Mouse (Mus musculus) embryonic facial prominence, embryonic 11.5 days (tissue): ENCODE measurements around the gene Nhlrc1. TPM values are rescaled to one million over a fixed set of nuclear protein-coding genes. Genes with fewer than 3 reads are reported as not detected.

Experiments used
- ATAC-seq: fragments of 200-750 bp; cut with Nextera tagmentation; replicated peaks from 2 replicates; pipeline ENCODE4 v1.8.0; 2017; ENCODE audit warnings: low read depth; ENCODE audit not compliant: insufficient number of reproducible peaks, low FRiP score, low TSS enrichment
- DNase-seq: peaks from one replicate; pipeline ENCODE4 v3.0.0-alpha.2; 2015; ENCODE audit warnings: low spot score
- H3K27ac ChIP-seq: fragments of 300-500 bp; sonication (generic); replicated peaks from 2 replicates; pipeline ENCODE4 v1.5.1; 2014; ENCODE audit warnings: mild to moderate bottlenecking, low read depth, low read length, control low read depth
- H3K27me3 ChIP-seq: fragments of 300-500 bp; sonication (generic); 2 replicates; pipeline ENCODE4 v1.6.1; 2014; ENCODE audit warnings: mild to moderate bottlenecking, low read length, moderate library complexity, mixed read lengths; ENCODE audit not compliant: control insufficient read depth, insufficient read depth
- H3K36me3 ChIP-seq: fragments of 300-500 bp; sonication (generic); replicated peaks from 2 replicates; pipeline ENCODE4 v1.6.1; 2014; ENCODE audit warnings: low read depth, mild to moderate bottlenecking, low read length, moderate library complexity, mixed read lengths; ENCODE audit not compliant: control insufficient read depth, insufficient read depth
- H3K4me1 ChIP-seq: fragments of 300-500 bp; sonication (generic); 2 replicates; pipeline ENCODE4 v1.6.1; 2014; ENCODE audit warnings: low read length, mixed read lengths; ENCODE audit not compliant: control insufficient read depth, insufficient read depth
- H3K4me2 ChIP-seq: fragments of 300-500 bp; sonication (generic); 2 replicates; pipeline ENCODE4 v1.6.1; 2014; ENCODE audit warnings: low read depth, mild to moderate bottlenecking, control low read depth, low read length, moderate library complexity
- H3K4me3 ChIP-seq: fragments of 300-500 bp; sonication (generic); 2 replicates; pipeline ENCODE4 v1.5.1; 2014; ENCODE audit warnings: low read depth, low read length, control low read depth
- H3K9ac ChIP-seq: fragments of 300-500 bp; sonication (generic); replicated peaks from 2 replicates; pipeline ENCODE4 v1.6.1; 2014; ENCODE audit warnings: mild to moderate bottlenecking, control low read depth, low read length
- H3K9me3 ChIP-seq: fragments of 300-500 bp; sonication (generic); replicated peaks from 2 replicates; pipeline ENCODE4 v1.6.1; 2016; ENCODE audit warnings: mild to moderate bottlenecking, low read length, inconsistent platforms, mixed read lengths; ENCODE audit not compliant: control insufficient read depth
- WGBS: fragments of 180-500 bp; shearing (Covaris S2); extraction: QIAGEN DNeasy Blood & Tissue Kit; methylation state at CpG from one replicate; pipeline ENCODE4 v1.1.7; 2014; 5-methylcytosine and 5-hydroxymethylcytosine counted together
- polyA plus RNA-seq: library from polyadenylated mRNA; unstranded; fragments of >200 nt; fragmentation: Nextera tagmentation; extraction: Ambion mirVana; gene quantifications from 2 replicates; pipeline ENCODE4 v1.2.1, GENCODE M21; 2014

The Nhlrc1 gene
- 4.6 and 5.2 TPM in 2 replicates for polyA plus RNA-seq

DNA sequence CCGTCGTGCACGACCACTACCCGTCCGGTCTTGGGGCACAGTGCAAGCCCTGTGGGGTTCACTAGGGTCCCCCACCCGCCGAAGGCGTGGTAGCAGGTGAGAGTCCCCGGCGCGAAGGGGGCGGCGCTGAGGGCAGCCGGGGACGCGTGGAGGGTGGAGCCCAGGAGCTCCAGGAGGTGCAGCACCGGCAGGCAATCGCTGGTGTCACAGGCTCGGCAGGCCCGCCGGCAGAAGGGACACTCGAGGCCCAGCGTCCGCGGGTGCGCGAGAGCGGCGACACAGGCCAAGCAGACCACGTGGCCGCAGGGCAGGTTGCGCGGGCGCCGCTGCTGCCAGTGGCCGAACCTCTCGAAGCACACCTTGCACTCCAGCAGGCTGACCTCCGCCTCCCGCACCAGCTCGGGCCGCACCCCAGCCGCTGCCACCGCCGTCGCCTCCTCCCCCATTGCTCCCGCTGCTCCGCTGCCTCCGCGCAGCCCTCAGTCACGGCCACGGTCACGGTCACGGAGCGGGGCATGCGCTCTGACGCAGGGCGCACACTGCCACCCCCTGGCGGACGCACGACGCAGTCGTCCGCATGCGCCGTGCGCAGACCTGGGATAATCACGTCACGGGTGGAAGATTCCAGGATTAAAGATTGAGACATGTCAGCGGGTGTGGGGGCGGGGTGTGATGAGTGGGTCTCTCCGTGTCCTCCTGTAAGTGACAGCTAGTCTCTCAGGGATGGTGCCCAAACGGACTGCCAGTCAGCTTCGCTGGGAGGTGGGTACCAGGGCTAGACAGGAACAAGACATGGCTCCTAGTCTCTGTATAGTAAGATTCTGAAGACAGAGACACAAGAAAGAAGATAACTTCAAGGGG, at the start of gene Nhlrc1:
Gene Nhlrc1 (minus strand): TSS at position 517 of the 861 bp plus-strand sequence.
- Histone ChIP-seq H3K27ac (no peak within 1 kb of the TSS), H3K4me1 (peaks cover 2% of the 10 kb centered on the region), H3K27me3 (peaks cover 3% of the 10 kb centered on the region; the same call in 1 of the 2 replicates), H3K4me2 (peak within 1 kb of the TSS; percentile 99), H3K9ac (peak within 1 kb of the TSS; percentile 64), H3K9me3 (peaks cover 2% of the 10 kb centered on the region; the same call in 1 of the 2 replicates), H3K4me3 (peak within 1 kb of the TSS; percentile 61), H3K36me3 (no peaks in the 10 kb centered on the region)
- peak; percentile 71 for ATAC-seq
- 4% methylated on average over 67 of the region's 73 CpGs for WGBS
- peak; percentile 78 for DNase-seq

DNA sequence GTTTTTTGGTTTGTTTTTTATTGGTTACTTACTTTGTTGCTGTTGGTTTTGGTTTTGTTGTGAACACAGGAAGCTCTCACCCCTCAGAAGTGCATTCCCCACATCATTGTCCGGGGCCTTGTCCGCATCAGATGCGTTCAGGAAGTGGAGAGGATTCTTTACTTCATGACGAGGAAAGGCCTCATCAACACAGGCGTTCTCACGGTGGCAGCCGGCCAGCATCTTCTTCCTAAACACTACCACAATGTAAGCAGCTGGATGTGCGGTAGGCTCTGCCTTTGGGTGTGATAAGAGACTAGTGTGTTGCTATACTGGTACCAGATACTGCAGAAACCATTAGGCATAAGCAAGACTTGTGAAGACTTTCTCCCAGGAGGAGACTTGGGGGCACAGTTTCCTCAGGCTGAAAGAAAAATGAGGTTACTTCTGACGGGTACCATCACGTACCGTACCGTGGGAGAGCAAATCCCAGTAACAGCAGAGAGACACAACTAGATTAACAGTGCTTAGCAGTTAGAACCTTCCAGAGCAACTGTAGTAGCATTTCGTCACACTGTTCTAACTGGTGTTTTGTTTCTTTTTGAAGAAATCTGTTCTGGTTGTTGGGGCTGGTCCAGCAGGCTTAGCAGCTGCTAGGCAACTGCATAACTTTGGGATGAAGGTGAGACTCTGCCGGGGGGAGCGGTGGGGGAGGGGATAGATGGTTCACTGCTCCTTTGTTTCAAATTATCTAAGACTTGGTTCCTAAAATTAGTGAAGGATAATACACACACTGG, 49.5 kb upstream of the Nhlrc1 start:
- H3K9ac ChIP-seq: no peak overlapping the region
- H3K9me3 ChIP-seq: no peaks in the 10 kb centered on the region
- H3K4me3 ChIP-seq: no peak overlapping the region
- no peak overlapping the region for H3K4me2 ChIP-seq
- H3K27me3 ChIP-seq: no peaks in the 10 kb centered on the region
- DNase-seq (no peak), ATAC-seq (no peak)
- no peaks in the 10 kb centered on the region for H3K36me3 ChIP-seq
- H3K27ac ChIP-seq: no peak overlapping the region
- 81% methylated on average over 15 of the region's 15 CpGs for WGBS
- no peaks in the 10 kb centered on the region for H3K4me1 ChIP-seq

GRCm38 (mm10) chr13:47062756-47063155, 48.1 kb upstream of the Nhlrc1 start:
- H3K36me3 ChIP-seq: no peaks in the 10 kb centered on the region
- no peak overlapping the region for H3K9ac ChIP-seq
- no peaks in the 10 kb centered on the region for H3K9me3 ChIP-seq
- H3K4me2 ChIP-seq: no peak overlapping the region
- DNase-seq: no peak
- 92% methylated on average over 17 of the region's 17 CpGs for WGBS
- no peak for ATAC-seq
- no peaks in the 10 kb centered on the region for H3K27me3 ChIP-seq
- no peak overlapping the region for H3K27ac ChIP-seq
- no peak overlapping the region for H3K4me3 ChIP-seq
- no peaks in the 10 kb centered on the region for H3K4me1 ChIP-seq

GRCm38 (mm10) chr13:47056781-47057180, 42.1 kb upstream of the Nhlrc1 start:
- Histone ChIP-seq H3K4me3 (no peak overlapping the region), H3K27ac (no peak overlapping the region), H3K9ac (no peak overlapping the region), H3K36me3 (no peaks in the 10 kb centered on the region; the same call in 1 of the 2 replicates), H3K4me1 (no peaks in the 10 kb centered on the region), H3K27me3 (no peaks in the 10 kb centered on the region), H3K4me2 (no peak overlapping the region), H3K9me3 (no peaks in the 10 kb centered on the region)
- WGBS: 97% methylated on average over 5 of the region's 5 CpGs
- ATAC-seq (no peak), DNase-seq (no peak)

DNA sequence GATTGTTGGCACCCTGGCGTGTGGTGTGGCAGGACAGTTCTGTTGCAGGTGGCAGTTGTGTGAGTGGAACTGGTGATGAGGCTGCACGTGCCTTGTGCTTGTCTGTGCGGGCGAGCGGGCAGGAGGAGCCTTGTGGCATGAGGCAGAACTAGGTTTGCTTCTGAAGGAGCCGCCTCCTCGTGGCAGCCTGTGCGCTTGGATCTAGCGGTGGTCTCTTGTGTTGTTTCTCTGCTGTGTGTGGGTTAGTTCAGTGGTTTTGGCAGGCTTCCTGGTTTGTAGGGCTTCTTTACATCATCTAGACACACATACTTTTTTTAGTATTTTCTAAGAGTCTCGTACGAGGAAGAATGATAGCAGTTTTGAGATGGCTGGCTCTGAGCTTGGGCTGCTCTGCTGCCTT, 41.5 kb upstream of the Nhlrc1 start:
- Histone ChIP-seq H3K27me3 (no peaks in the 10 kb centered on the region), H3K36me3 (no peaks in the 10 kb centered on the region; the same call in 1 of the 2 replicates), H3K4me1 (no peaks in the 10 kb centered on the region), H3K27ac (no peak overlapping the region), H3K9ac (no peak overlapping the region), H3K4me3 (no peak overlapping the region), H3K4me2 (no peak overlapping the region), H3K9me3 (no peaks in the 10 kb centered on the region)
- no peak for DNase-seq
- 90% methylated on average over 11 of the region's 11 CpGs for WGBS
- ATAC-seq: no peak

GRCm38 (mm10) chr13:47053971-47054370, 39.3 kb upstream of the Nhlrc1 start:
- no peak overlapping the region for H3K27ac ChIP-seq
- no peak overlapping the region for H3K4me3 ChIP-seq
- H3K4me2 ChIP-seq: no peak overlapping the region
- H3K36me3 ChIP-seq: no peaks in the 10 kb centered on the region; the same call in 1 of the 2 replicates
- ATAC-seq: no peak
- H3K27me3 ChIP-seq: no peaks in the 10 kb centered on the region
- H3K4me1 ChIP-seq: no peaks in the 10 kb centered on the region
- WGBS: 70% methylated on average over 10 of the region's 10 CpGs
- DNase-seq: no peak
- no peak overlapping the region for H3K9ac ChIP-seq
- no peaks in the 10 kb centered on the region for H3K9me3 ChIP-seq

- ATAC-seq (no peak), DNase-seq (no peak)
- Histone ChIP-seq H3K9me3 (no peaks in the 10 kb centered on the region), H3K36me3 (no peaks in the 10 kb centered on the region; the same call in 1 of the 2 replicates), H3K4me1 (no peaks in the 10 kb centered on the region), H3K9ac (no peak overlapping the region), H3K27ac (no peak overlapping the region), H3K27me3 (no peaks in the 10 kb centered on the region), H3K4me2 (no peak overlapping the region), H3K4me3 (no peak overlapping the region)
- 70% methylated on average over 4 of the region's 4 CpGs for WGBS
Measured at GRCm38 (mm10) chr13:47050009-47050408, 35.4 kb upstream of the Nhlrc1 start.
